Mouse (Mus musculus): ENCODE data around the gene Fibcd1.

Gene Fibcd1

GRCm38 (mm10) chr2:31845896-31846691, at the start of gene Fibcd1:
Gene Fibcd1 (minus strand): TSS chr2:31846005.
- peak; percentile 31 for DNase-seq (ENCODE audit: low read depth)

GRCm38 (mm10) chr2:31894221-31894870, 48.5 kb upstream of the Fibcd1 start:
- DNase-seq (ENCODE audit: low read depth): no peak

- no peak for DNase-seq (ENCODE audit: low read depth)
Observed at GRCm38 (mm10) chr2:31893110-31893669, 47.4 kb upstream of the Fibcd1 start.

DNA sequence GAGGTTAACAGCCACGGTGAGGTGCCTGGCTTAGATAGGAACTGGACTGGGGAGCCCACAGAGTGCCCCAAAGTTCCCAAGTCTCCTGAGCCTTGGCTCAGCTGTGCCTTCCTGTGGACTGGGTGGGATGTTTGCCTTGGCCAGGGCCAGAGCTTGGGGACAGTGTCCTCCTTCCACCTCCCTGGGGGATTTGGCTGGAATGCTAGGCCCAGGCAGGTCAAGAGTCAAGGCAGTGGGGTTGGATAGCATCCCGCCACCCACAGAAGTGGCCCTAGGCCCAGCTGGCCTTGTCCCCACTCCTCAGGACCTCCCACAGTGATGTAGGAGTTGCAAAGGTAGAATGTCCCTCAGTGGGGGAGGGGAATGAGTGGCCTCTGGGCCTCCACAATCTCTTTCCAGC, 45.4 kb upstream of the Fibcd1 start:
- no peak for DNase-seq (ENCODE audit: low read depth)

- no peak for DNase-seq (ENCODE audit: low read depth)
Observed at GRCm38 (mm10) chr2:31888871-31889270, 43.1 kb upstream of the Fibcd1 start.

GRCm38 (mm10) chr2:31887030-31887429, 41.2 kb upstream of the Fibcd1 start, which contains the start of gene Lamc3:
Gene Lamc3 (plus strand): TSS chr2:31887291.
- peak; percentile 54 for DNase-seq (ENCODE audit: low read depth)

GRCm38 (mm10) chr2:31884806-31885205, 39.0 kb upstream of the Fibcd1 start:
- DNase-seq (ENCODE audit: low read depth): peak; percentile 62

DNA sequence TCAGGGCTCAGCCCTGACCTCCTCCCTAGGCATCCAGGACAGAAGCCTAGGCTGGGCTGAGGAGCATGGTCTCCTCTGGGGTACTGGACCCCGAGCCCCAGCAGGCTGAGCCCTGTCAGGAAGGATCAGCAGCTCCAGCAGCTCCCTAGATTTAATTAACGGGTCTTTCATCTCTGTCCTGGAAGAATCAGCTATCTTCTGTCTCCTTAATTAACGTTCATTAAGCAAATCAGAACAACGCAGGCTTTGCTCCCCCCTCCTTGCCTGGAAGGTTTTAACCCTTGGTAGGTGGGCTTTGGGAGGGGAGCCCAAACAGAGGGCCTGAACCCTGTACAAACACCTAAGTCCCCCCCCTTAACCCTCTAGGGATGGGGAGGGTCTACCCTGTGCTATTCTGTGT, 37.3 kb upstream of the Fibcd1 start:
- no peak for DNase-seq (ENCODE audit: low read depth)

DNA sequence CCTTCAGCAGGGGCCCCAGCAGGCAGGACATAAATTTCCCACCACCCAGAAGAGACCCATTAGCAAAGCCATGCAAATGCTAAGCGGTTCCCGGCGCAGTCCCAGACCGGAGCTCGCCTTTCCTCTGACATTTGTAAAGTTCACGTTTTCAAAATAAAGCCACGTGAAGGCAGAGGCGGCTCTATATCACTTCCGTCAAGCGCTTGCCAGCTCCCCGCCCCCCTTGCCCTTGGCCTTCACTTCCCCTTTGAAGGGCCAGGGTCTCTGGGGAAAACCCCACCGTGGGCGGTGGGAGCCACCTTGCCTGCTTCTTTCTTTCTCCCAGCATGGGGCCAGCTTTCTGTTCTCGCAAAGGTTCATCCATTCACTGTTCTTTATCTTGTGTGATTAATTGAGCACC, 35.1 kb upstream of the Fibcd1 start:
- DNase-seq (ENCODE audit: low read depth): peak; percentile 69

DNA sequence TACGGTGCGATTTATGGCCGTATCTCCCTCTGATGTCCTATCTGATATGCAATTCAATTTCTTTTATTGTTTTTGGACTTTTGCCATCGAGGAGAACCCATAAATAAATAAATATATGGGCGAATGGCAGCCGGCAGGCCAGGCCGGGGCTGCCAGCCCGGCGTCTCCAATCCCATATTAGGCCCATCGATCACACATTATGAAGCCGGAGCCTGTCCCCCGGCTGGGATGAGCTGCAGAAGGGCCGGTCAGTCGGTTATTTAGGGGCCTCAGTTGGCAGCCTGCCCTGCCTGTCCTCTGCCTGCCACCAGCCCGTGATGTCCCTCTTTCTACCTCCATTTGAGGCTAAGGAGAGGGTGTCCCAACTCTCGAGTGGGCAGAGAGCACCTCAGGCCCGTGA, 32.8 kb upstream of the Fibcd1 start:
- no peak for DNase-seq (ENCODE audit: low read depth)

GRCm38 (mm10) chr2:31876446-31876845, 30.6 kb upstream of the Fibcd1 start:
- DNase-seq (ENCODE audit: low read depth): peak; percentile 14

- DNase-seq (ENCODE audit: low read depth): no peak
Observed at GRCm38 (mm10) chr2:31874290-31874855, 28.6 kb upstream of the Fibcd1 start.

- DNase-seq (ENCODE audit: low read depth): no peak
Observed at GRCm38 (mm10) chr2:31870683-31871082, 24.9 kb upstream of the Fibcd1 start.

DNA sequence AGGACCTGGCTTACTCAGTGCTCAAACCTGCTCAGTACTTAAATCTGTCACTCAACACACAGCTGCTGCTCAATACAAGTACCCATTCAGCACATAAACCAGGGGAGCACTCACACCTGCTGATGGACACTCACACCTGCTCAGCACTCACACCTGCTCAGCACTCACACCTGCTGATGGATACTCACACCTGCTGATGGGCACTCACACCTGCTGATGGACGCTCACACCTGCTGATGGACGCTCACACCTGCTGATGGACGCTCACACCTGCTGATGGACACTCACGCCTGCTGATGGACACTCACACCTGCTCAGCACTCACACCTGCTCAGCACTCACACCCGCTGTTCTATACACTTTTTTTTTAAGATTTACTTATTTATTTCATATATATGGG, 23.9 kb upstream of the Fibcd1 start:
- no peak for DNase-seq (ENCODE audit: low read depth)

DNA sequence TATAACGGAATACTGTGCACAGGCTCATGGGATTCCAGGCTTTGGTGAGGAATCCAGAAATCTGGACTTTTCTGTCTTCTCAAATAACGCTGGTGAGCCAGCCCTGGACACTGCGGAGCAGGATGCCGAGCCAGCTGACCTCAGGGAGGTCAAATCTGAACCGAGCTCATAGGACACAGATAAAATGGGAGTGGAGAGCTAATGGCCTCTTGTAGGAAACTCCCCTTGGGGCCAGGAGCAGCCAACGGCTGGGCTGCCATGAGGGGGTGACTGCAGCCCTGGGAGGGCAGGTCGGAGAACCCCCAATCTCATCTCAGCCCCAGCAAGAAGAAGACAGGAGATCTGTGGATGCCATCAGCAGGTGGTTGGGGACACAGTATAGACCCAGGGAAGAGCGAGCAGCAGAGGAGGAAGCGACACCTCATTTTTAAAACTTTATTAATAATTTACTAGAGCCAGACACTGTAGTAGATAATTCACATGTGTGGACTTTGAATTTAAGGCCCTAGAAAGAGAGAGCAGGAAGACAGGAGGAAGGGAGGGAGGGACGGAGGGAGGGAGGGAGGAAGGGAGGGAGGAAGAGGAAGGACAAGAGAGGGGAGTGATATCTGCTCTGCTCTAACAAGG, 22.8 kb upstream of the Fibcd1 start:
- no peak for DNase-seq (ENCODE audit: low read depth)

- DNase-seq (ENCODE audit: low read depth): no peak
Observed at GRCm38 (mm10) chr2:31867773-31868537, 22.1 kb upstream of the Fibcd1 start.

GRCm38 (mm10) chr2:31865794-31866193, 20.0 kb upstream of the Fibcd1 start:
- DNase-seq (ENCODE audit: low read depth): no peak

- DNase-seq (ENCODE audit: low read depth): no peak
Observed at GRCm38 (mm10) chr2:31865322-31865721, 19.5 kb upstream of the Fibcd1 start.

GRCm38 (mm10) chr2:31864891-31865290, 19.1 kb upstream of the Fibcd1 start:
- no peak for DNase-seq (ENCODE audit: low read depth)

GRCm38 (mm10) chr2:31863766-31864165, 18.0 kb upstream of the Fibcd1 start:
- DNase-seq (ENCODE audit: low read depth): no peak

- DNase-seq (ENCODE audit: low read depth): no peak
Observed at GRCm38 (mm10) chr2:31862919-31863318, 17.1 kb upstream of the Fibcd1 start.

- no peak for DNase-seq (ENCODE audit: low read depth)
Observed at GRCm38 (mm10) chr2:31858500-31858899, 12.7 kb upstream of the Fibcd1 start.

Measured in induced T-regulatory cell, adult 2 months (primary cell).